Mouse (Mus musculus): ENCODE results near the gene Tgm2.

Tgm2 gene

GRCm38 (mm10) chr2:158143816-158144215, 2.4 kb downstream of the Tgm2 start:
- in situ Hi-C loops (cut with MboI, MseI), result loop anchor here in 1 of 2 experiments (5.0 kb wide), 1 partner anchor 48 kb away; no protein-coding TSS in a partner anchor

- in situ Hi-C loops (cut with MboI, MseI), result loop anchor here in 1 of 2 experiments (5.0 kb wide), 1 partner anchor 49 kb away; no protein-coding TSS in a partner anchor
Observed at GRCm38 (mm10) chr2:158142981-158143380, 3.3 kb downstream of the Tgm2 start.

- in situ Hi-C loops (cut with MboI, MseI), result loop anchor here in 1 of 2 experiments (5.0 kb wide), 1 partner anchor 50 kb away; no protein-coding TSS in a partner anchor
Observed at GRCm38 (mm10) chr2:158141690-158142440, 4.4 kb downstream of the Tgm2 start.

- in situ Hi-C loops (cut with MboI, MseI), result loop anchor here in 1 of 2 experiments (5.0 kb wide), 1 partner anchor 51 kb away; no protein-coding TSS in a partner anchor
Observed at GRCm38 (mm10) chr2:158141271-158141670, 5.0 kb downstream of the Tgm2 start.

GRCm38 (mm10) chr2:158140664-158141063, 5.6 kb downstream of the Tgm2 start:
- in situ Hi-C loops (cut with MboI, MseI), result loop anchor here in 1 of 2 experiments (5.0 kb wide), 1 partner anchor 52 kb away; no protein-coding TSS in a partner anchor

- in situ Hi-C loops (cut with MboI, MseI), result loop anchor here in 1 of 2 experiments (5.0 kb wide), 1 partner anchor 53 kb away; no protein-coding TSS in a partner anchor
Observed at GRCm38 (mm10) chr2:158139628-158140027, 6.6 kb downstream of the Tgm2 start.

- in situ Hi-C loops (cut with MboI, MseI), result no loop called here
Observed at GRCm38 (mm10) chr2:158138778-158139177, 7.5 kb downstream of the Tgm2 start.

GRCm38 (mm10) chr2:158137771-158138170, 8.5 kb downstream of the Tgm2 start:
- in situ Hi-C loops (cut with MboI, MseI), result no loop called here

GRCm38 (mm10) chr2:158136205-158136604, 10.0 kb downstream of the Tgm2 start:
- in situ Hi-C loops (cut with MboI, MseI), result no loop called here

- in situ Hi-C loops (cut with MboI, MseI), result no loop called here
Observed at GRCm38 (mm10) chr2:158133050-158133449, 13.2 kb downstream of the Tgm2 start.

GRCm38 (mm10) chr2:158132320-158132719, 13.9 kb downstream of the Tgm2 start:
- in situ Hi-C loops (cut with MboI, MseI), result no loop called here

GRCm38 (mm10) chr2:158131197-158131835, 14.9 kb downstream of the Tgm2 start:
- in situ Hi-C loops (cut with MboI, MseI), result no loop called here

GRCm38 (mm10) chr2:158130391-158130986, 15.7 kb downstream of the Tgm2 start:
- in situ Hi-C loops (cut with MboI, MseI), result no loop called here

GRCm38 (mm10) chr2:158129291-158130002, 16.8 kb downstream of the Tgm2 start:
- in situ Hi-C loops (cut with MboI, MseI), result no loop called here

- in situ Hi-C loops (cut with MboI, MseI), result no loop called here
Observed at GRCm38 (mm10) chr2:158128461-158129130, 17.6 kb downstream of the Tgm2 start.

- in situ Hi-C loops (cut with MboI, MseI), result no loop called here
Observed at GRCm38 (mm10) chr2:158127872-158128271, 18.4 kb downstream of the Tgm2 start.

- in situ Hi-C loops (cut with MboI, MseI), result no loop called here
Observed at GRCm38 (mm10) chr2:158127245-158127644, 19.0 kb downstream of the Tgm2 start.

GRCm38 (mm10) chr2:158122814-158123213, 23.4 kb downstream of the Tgm2 start:
- in situ Hi-C loops (cut with MboI, MseI), result no loop called here

GRCm38 (mm10) chr2:158121645-158122326, 24.4 kb downstream of the Tgm2 start:
- in situ Hi-C loops (cut with MboI, MseI), result no loop called here

- in situ Hi-C loops (cut with MboI, MseI), result no loop called here
Observed at GRCm38 (mm10) chr2:158120868-158121267, 25.4 kb downstream of the Tgm2 start.

Measured in T-helper 17 cell (primary cell).